8 mouse cellular contexts compared by ENCODE assay signal in the genomic region with DNA sequence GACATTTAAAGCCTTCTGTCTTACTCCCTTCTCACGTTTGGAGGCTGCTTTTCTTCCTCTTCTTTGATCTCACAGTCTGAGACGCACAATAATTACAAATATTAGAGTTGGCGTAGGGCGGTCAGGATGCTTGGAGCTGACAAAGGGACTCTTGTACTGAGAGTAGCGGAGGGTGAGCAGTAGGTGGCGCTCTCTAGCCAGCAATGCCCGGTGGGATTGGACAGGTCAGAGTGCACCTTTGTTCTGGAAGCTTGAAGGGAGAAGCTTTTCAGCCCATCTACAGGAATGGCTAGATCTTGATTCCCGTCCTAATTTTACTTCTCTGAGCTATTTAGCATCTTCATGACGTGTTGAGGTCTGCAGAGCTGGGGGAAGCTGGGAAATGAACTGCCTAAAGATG.
DNase-seq lines count a peak whose midpoint lies in the region; ATAC-seq and TF ChIP-seq lines count a peak whose summit lies in the region.

No protein-coding gene starts in this region.

- TF ChIP-seq POLR2A in small intestine, adult 2 months (IDR thresholded peaks at IDR 0.05; ENCODE audit: low read depth, low read length), result no peak

- intact Hi-C loops in left cerebral cortex, postnatal 25 days (cut with DNase I), result loop anchor here (1.0 kb wide), 1 partner anchor 453 kb away; no protein-coding TSS in a partner anchor

- H3K27ac ChIP-seq in intestine, embryonic 14.5 days (ENCODE audit: low read depth), result no peak overlapping the region
- no peak overlapping the region; the same call in 1 of the 2 replicates for H3K27ac ChIP-seq in midbrain, embryonic 13.5 days
- no peak overlapping the region for H3K27ac ChIP-seq in small intestine, adult 2 months (ENCODE audit: insufficient read depth, low read depth, low read length)

- H3K4me2 ChIP-seq in intestine, embryonic 14.5 days (ENCODE audit: low read length), result no peak overlapping the region
- H3K4me2 ChIP-seq in midbrain, embryonic 13.5 days (replicated peaks), result no peak overlapping the region; the same call in 1 of the 2 replicates

- no peak overlapping the region for H3K4me3 ChIP-seq in intestine, embryonic 14.5 days (ENCODE audit: low read depth, low read length)
- no peak overlapping the region for H3K4me3 ChIP-seq in midbrain, embryonic 13.5 days (replicated peaks)
- H3K4me3 ChIP-seq in small intestine, adult 2 months (ENCODE audit: low read depth, low read length), result no peak overlapping the region

- no peak overlapping the region for H3K9ac ChIP-seq in intestine, embryonic 14.5 days (ENCODE audit: low read length)
- H3K9ac ChIP-seq in midbrain, embryonic 13.5 days (replicated peaks), result no peak overlapping the region

- H3K36me3 ChIP-seq in intestine, embryonic 14.5 days (ENCODE audit: control insufficient read depth, insufficient read depth, low read length), result no peaks in the 10 kb centered on the region
- H3K36me3 ChIP-seq in midbrain, embryonic 13.5 days, result no peaks in the 10 kb centered on the region
- H3K36me3 ChIP-seq in small intestine, adult 2 months (ENCODE audit: control insufficient read depth, insufficient read depth, low read length), result no peaks in the 10 kb centered on the region

- WGBS in intestine, embryonic 14.5 days, result 4% methylated on average over 9 of the region's 9 CpGs
- WGBS in midbrain, embryonic 13.5 days, result 6% methylated on average over 9 of the region's 9 CpGs
- 3% methylated on average over 9 of the region's 9 CpGs for WGBS in small intestine, adult 2 months

- no peaks in the 10 kb centered on the region; the same call in 1 of the 2 replicates for H3K9me3 ChIP-seq in intestine, embryonic 14.5 days (ENCODE audit: control insufficient read depth, low read length)
- peaks cover 4% of the 10 kb centered on the region; the same call in 1 of the 2 replicates for H3K9me3 ChIP-seq in midbrain, embryonic 13.5 days

- H3K4me1 ChIP-seq in intestine, embryonic 14.5 days (replicated peaks; ENCODE audit: control insufficient read depth, insufficient read depth, low read length), result peaks cover 9% of the 10 kb centered on the region
- no peaks in the 10 kb centered on the region for H3K4me1 ChIP-seq in midbrain, embryonic 13.5 days (replicated peaks)
- H3K4me1 ChIP-seq in small intestine, adult 2 months (ENCODE audit: control insufficient read depth, insufficient read depth, insufficient read length, low read length), result 0 out of 2 replicates have a peak, but pooled peaks cover 3% of the 10 kb centered on the region

- ATAC-seq in activated CD4-positive, CD25-positive, alpha-beta regulatory T cell, adult 4 months, result peak; percentile 24
- peak; percentile 93 for ATAC-seq in intestine, embryonic 14.5 days (replicated peaks; ENCODE audit: low FRiP score, low TSS enrichment, low read depth)
- peak; percentile 94 for ATAC-seq in midbrain, embryonic 13.5 days
- ATAC-seq in erythroid progenitor cell, adult 5-6 weeks (replicated peaks; ENCODE audit: low FRiP score, poor library complexity, severe bottlenecking), result no peak

- TF ChIP-seq CTCF in small intestine, adult 2 months (IDR thresholded peaks at IDR 0.05; ENCODE audit: extremely low read depth, insufficient read length, insufficient replicate concordance, low read depth, low read length), result peak; percentile 87; the same call in 1 of the 2 replicates

- peak; percentile 82 to 89 for DNase-seq in cerebellum, postnatal 4 days (ENCODE audit: low spot score in 2 of 2)
- DNase-seq in gastrocnemius, postnatal 10 days, result peak; percentile 87
- peak; percentile 89 for DNase-seq in intestine, embryonic 14.5 days (ENCODE audit: low spot score)
- peak; percentile 75 to 77 for DNase-seq in left cerebral cortex, postnatal 25 days (ENCODE audit: low spot score in 2 of 2)

- no peaks in the 10 kb centered on the region for H3K27me3 ChIP-seq in intestine, embryonic 14.5 days (replicated peaks; ENCODE audit: control insufficient read depth, insufficient read depth, low read length)
- no peaks in the 10 kb centered on the region for H3K27me3 ChIP-seq in midbrain, embryonic 13.5 days
- no peaks in the 10 kb centered on the region for H3K27me3 ChIP-seq in small intestine, adult 2 months (ENCODE audit: control insufficient read depth, insufficient read depth, low read length)
